8 mouse cellular contexts compared by ENCODE assay signal in genomic region chr11:106065923-106066571, GRCm38 (mm10). TPM values are rescaled to one million over a fixed set of nuclear protein-coding genes. Genes with fewer than 3 reads are reported as not detected.
DNase-seq lines count a peak whose midpoint lies in the region; ATAC-seq lines count a peak whose summit lies in the region.

Gene Taco1 (plus strand): TSS chr11:106066061.

- peak; percentile 97 for DNase-seq in adipocyte (ENCODE audit: low spot score)
- DNase-seq in embryo, embryonic 10 days (ENCODE audit: low spot score), result peak; percentile 94
- DNase-seq in gastrocnemius, postnatal 10 days, result peak; percentile 96
- peak; percentile 97 for DNase-seq in induced T-regulatory cell, adult 2 months (ENCODE audit: low read depth)
- DNase-seq in left cerebral cortex, adult 9 months (ENCODE audit: low spot score in 2 of 2), result peak; percentile 82 to 95
- DNase-seq in right cerebral cortex, postnatal 14 days, result peak; percentile 96
- DNase-seq in urinary bladder, postnatal 36 days (ENCODE audit: low spot score in 2 of 2), result peak; percentile 94 to 97

- peak; percentile 95 for ATAC-seq in megakaryocyte progenitor cell, adult 5-6 weeks (replicated peaks; ENCODE audit: poor library complexity)

RNA-seq across cellular contexts. Expression of gene Taco1, which starts in this region (rescaled TPM):
- 10 to 100 TPM; 25.3 to 31.4 TPM for total RNA-seq in gastrocnemius, postnatal 10 days (2021)
- 5.6 and 6.3 TPM in 2 replicates for total RNA-seq in megakaryocyte progenitor cell, adult 5-6 weeks (2015)
- 11.0 and 17.9 TPM in 2 replicates for total RNA-seq in megakaryocyte progenitor cell, adult 5-6 weeks (2017)

Comparison
In these comparisons a context has a peak if more than half of its experiments do, and no peak if none do; other contexts are left out.
1. Peak in every context shown above with its lines: DNase-seq and ATAC-seq.